Mouse (Mus musculus) ovary, postnatal 10 days (tissue): Measurements from ENCODE around the gene Usp21.
"Not testable (repeated sequence)": the region's sequence is repeated elsewhere in the genome, so short reads cannot be mapped to it uniquely, and the experiment has no call there.

ENCODE experiments used
- DNase-seq: peaks from one replicate; pipeline ENCODE4 v3.0.0; 2022; ENCODE audit warnings: low spot score

The Usp21 gene

GRCm38 (mm10) chr1:171241952-171242351 is 45.8 kb downstream of the Usp21 start:
- not testable (repeated sequence) for DNase-seq

DNA sequence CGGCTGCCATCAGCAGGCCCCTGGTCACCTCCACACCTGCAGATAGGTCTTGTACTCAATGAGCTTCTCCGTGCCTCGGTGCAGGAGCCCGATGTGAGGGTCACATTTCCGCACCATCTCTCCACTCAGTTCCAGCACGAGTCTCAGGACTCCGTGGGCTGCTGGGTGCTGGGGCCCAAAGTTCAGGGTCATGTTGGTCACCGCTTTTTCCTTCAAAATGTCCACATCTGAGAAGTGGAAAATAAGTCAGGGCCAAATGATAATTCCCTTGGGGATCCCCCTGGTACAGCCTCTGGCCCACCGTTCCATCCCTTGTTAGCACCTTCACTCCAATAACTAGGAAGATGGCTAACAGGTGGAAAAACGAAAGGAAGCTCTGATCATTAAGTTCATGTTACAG is 46.9 kb downstream of the Usp21 start:
- DNase-seq = no peak

- no peak for DNase-seq
Measured at GRCm38 (mm10) chr1:171239992-171240744, 47.6 kb downstream of the Usp21 start.

DNA sequence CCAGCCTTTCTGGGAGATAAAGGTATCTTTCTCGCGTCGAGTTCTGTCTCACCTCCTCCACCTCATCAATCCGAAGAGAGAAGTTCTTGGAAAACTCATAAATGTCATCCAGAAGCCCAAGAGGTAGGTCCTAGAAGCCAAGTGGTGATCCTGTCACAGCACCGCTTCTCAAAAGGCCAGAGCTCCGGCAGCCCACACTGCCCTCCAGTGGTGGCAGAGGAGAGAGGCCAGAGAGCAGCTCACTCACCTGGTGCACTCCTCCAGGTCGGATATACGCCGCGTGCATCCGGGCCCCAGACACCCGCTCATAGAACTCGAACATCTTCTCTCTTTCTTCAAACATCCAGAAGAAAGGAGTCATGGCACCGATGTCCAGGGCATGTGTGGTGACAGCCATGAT is 49.3 kb downstream of the Usp21 start:
- no peak for DNase-seq

- DNase-seq = no peak
Measured at GRCm38 (mm10) chr1:171237438-171237837, 50.4 kb downstream of the Usp21 start.

DNA sequence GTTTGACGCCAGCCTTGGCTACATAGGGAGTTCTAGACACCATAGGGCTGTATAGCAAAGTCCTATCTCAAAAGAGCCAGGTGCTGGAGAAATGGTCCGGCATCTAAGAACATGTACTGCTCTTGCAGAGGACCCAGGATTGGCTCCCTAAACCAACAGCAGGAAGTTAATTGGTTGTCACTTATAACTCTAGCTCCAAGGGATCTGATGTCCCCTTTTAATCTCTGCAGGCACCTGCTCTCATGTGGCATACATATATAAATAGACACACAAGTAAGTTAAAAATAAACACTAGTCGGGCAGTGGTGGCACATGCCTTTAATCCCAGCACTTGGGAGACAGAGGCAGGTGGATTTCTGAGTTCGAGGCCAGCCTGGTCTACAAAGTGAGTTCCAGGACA is 52.0 kb downstream of the Usp21 start:
- DNase-seq = no peak

DNA sequence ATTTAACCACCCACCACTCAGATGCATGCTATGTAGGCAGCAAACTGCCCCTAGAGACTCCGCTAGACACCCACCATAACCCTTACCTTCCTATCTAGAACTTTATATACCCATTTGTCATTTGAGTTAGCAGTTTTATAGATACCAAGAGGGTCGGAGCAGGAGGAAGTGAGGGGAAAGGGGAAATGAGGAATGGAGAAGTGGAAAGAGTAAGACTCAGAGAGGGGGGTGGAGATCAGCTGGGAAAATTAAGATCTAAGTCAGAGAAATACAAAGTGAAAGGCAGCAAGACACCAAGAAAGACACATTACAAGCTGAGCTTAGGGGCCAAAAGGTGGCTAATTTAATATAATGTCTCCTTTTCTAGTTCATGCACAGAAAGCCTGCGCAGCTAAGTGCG is 53.3 kb downstream of the Usp21 start:
- no peak for DNase-seq

GRCm38 (mm10) chr1:171234126-171234525 is 53.7 kb downstream of the Usp21 start, which contains the start of gene Fcer1g:
Gene Fcer1g, minus strand, starts transcription at chr1:171234365.
- no peak for DNase-seq

DNA sequence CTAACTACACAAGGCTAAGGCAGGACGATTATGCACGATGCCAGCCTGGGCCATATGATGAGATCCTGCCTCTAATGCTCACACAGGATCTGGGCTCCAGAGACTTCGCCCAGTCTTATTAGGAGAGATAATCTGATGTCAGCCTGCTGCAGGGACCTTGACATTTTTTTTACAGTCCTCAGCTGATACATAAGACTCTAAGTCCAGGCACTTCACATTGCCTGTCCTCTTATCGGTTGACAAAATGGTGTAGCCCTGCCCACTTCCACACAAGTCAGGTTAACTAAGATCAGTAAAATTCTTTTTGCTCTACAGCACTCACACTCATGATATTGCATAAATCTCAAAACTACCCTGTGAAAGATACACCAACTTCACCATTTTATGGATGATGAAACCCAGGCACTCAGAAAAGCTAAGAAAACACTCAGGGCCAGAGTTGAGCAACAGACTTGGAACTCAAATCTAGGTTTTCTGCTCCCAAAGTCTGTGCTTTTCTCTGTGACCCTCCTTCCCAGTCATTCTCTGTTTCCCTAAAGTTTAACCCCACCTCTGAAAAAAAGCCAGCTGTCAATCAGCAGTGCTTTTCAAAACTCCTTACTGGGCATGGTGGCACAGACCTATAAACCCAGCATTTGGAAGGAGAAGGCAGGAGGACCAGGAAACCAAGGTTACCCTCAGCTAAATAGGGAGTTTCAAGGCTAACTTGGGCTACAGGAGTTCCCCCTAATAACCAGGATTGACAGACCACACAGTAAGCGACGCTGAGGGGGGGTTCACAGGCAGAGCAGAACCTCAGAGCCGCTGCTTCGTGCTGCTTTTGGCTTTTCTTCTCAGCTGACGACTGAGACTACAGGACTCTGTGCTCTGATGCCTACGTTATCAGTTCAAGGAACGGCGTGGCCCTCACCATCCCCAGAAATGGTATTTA is 54.7 kb downstream of the Usp21 start:
- DNase-seq = no peak

- no peak for DNase-seq
Measured at GRCm38 (mm10) chr1:171232348-171232747, 55.4 kb downstream of the Usp21 start.
